Mouse (Mus musculus) E14TG2a.4 (cell line): ENCODE measurements around the gene Ahrr.

Experiments used
- H3K27me3 ChIP-seq: 2 replicates; pipeline ENCODE4 v1.6.1; 2014; ENCODE audit warnings: low read length, control low read depth; ENCODE audit not compliant: insufficient read depth
- H3K36me3 ChIP-seq: 2 replicates; pipeline ENCODE4 v1.6.1; 2014; ENCODE audit warnings: low read length, control low read depth; ENCODE audit not compliant: insufficient read depth
- H3K4me1 ChIP-seq: replicated peaks from 2 replicates; pipeline ENCODE4 v1.6.1; 2014; ENCODE audit warnings: low read depth, low read length, control low read depth
- H3K4me3 ChIP-seq: replicated peaks from 2 replicates; pipeline ENCODE4 v1.5.1; 2014; ENCODE audit warnings: mild to moderate bottlenecking, low read length
- H3K9me3 ChIP-seq: 2 replicates; pipeline ENCODE4 v1.6.1; 2014; ENCODE audit warnings: low read length, control low read depth
- CTCF ChIP-seq: conservative IDR thresholded peaks from 2 replicates; pipeline ENCODE4 v1.5.1; 2014; ENCODE audit warnings: low read length
- NANOG ChIP-seq: IDR thresholded peaks from 2 replicates; pipeline ENCODE4 v1.6.1; 2014; ENCODE audit warnings: borderline replicate concordance, low read length, mixed read lengths
- POU5F1 ChIP-seq: IDR thresholded peaks from 2 replicates; pipeline ENCODE4 v1.6.1; 2014; ENCODE audit warnings: low read length, borderline replicate concordance

Gene Ahrr

GRCm38 (mm10) chr13:74166348-74167056 lies 125.6 kb downstream of the Ahrr start:
- TF ChIP-seq POU5F1 (no peak), CTCF (no peak), NANOG (no peak)
- Histone ChIP-seq H3K4me1 (peaks cover 17% of the 10 kb centered on the region), H3K4me3 (peak overlapping the region; percentile 62), H3K27me3 (peaks cover 47% of the 10 kb centered on the region), H3K9me3 (no peaks in the 10 kb centered on the region), H3K36me3 (peaks cover 6% of the 10 kb centered on the region; the same call in 1 of the 2 replicates)
